Mouse (Mus musculus) mesoderm, embryonic 11.5 days (tissue): Measurements from ENCODE around the gene Cd177.
A peak's percentile ranks its signal among the peaks of the same experiment; 100 is the strongest.
"Not testable (repeated sequence)": the region's sequence is repeated elsewhere in the genome, so short reads cannot be mapped to it uniquely, and the experiment has no call there.

Source experiments
- DNase-seq: peaks from one replicate; pipeline ENCODE4 v3.0.0-alpha.2; 2012; ENCODE audit warnings: low read depth, low spot score

The Cd177 gene

DNA sequence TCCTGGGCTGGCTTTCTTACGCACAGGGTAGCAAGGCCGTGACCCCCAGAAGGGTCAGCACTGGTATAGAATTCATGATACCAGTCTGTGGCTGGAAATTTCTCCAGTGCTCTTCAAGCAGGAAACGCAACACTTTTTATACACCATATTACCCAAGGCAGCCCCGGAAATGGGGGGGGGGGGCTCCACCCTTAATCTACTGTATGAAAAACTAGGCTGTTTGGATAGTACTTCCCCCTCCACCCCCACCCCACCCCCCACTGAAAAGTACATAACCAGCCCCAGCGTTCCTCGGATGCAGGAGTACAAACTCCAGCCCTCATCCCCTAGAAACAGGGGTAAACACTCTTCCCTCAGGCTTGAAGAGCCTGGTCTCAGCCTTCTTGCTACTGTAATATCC lies at the start of gene Cd177:
Gene Cd177, minus strand, starts transcription at position 101 of the 400 bp plus-strand sequence.
- DNase-seq = no peak

DNA sequence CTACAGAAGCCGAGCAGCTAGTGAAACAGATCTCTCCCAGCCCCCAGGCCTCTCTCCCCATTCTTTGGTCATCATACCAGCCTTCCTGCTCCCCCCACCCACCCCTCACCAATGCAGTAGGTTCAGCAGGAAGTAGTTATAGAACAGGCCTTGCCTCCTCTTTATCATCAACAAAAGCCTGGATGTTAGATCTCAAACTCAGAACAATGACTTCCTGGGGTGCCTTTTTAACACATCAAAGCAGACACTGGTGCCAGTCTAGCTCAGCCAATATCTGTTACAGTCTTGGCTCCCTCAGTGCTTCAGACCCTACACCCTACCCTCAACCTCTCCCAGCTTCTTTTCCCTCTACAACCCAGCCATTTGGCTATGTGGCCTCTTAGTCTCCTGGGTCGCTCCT lies 48.9 kb upstream of the Cd177 start:
- DNase-seq = no peak

DNA sequence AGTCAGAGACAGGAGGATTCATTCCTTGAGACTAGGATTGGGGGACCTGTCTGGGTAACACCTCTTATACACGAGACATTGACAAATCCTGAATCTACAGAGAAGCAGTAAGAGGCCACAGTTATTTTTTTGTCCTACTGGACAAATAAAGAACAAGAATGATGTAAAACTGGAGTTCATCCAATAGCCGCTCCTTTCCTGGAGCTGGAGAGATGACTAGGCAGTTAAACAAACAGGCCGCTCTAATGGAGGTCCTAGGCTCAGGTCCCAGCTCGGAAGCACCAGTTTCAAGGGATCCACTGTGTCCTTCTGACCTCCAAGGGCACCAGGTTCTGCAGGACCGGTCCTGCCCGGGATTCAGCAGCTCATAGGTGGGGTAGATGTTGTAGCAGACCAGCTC lies 44.7 kb upstream of the Cd177 start:
- no peak for DNase-seq

DNA sequence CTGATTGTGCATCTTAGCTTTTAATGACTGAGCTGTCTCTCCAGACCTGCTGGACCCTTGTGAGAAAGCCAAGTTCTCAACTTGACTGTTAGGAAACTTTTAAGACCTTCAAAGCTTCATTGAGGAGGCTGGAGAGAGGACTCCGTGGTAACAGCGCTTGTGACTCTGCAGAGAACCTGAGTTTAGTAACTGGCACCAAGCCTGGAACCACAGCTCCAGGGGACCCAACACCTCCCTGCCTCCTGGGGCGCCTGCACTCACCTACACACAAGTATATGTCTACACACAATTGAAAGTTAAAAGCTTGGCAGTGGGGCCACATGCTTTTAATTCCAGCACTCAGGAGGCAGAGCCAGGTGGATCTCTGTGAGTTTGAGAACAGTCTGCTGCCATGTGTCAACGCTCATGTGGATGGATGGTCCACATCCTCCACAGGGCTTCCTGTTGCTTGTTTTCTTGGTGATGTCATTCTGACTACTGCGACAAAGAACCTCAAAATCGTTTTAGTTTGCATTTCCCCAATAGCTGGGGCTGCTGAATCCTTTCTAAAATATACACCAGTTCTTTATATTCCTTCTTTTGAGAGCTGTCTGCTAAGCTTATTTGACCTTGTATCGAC lies 42.1 kb upstream of the Cd177 start:
- DNase-seq = no peak

DNA sequence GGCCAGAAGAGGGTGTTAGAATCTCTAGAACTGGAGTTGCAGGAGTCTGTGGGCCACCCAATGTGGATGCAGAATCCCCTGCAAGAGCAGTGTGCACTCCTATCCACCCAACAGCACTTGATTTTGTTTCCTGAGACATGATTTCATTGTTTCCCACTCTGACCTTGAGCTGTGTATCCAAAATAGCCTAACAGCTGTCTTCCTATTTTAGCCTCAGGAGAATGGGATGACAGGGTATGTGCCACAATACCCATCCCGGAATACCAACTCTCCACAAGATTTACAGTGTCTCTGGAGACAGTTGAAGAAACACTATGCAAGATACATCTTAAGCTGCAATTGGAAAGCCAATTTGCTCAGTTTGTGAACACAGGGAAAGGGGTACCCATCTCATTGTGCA lies 37.8 kb upstream of the Cd177 start:
- no peak for DNase-seq

DNA sequence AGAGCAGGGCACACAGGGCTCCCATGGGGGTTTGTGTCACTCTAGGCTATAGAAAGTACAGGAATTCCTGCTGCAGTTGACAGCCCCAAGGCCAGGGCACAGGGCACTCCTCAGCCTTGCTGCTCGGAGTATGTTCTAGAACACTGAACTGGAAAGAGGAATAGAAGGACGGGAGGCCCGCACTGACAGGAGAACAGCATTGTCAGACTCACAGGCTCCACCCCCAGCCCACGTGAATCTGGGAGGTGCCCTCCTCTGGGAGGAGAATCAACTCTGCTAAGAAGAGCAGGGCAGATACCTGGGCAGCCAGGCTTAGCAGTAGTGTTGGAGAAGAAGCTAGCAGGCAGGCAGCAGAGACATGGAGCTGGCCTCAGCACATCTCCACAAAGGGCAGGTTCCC lies 16.8 kb upstream of the Cd177 start, which contains the start of gene Ceacam10:
Gene Ceacam10, plus strand, starts transcription at position 289 of the 400 bp plus-strand sequence.
- DNase-seq = not testable (repeated sequence)

DNA sequence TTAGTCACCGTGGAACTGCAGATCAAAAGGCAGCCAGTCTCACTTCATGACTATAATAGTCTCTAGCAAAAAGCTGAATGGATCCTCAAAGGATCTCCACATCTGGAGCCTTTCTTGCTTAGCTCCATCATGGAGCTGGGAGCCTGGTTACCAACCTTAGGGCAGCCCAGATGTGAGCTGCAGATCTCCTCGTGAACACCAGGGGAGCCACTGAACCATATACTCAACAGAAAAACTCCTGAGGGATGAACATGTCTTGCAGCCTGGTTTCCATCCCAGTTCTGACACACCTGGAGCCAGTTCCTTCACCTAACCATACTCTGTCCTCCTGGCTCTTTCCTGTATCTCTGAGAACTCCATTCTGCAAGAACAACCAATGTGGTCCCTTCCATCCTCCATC lies 16.0 kb upstream of the Cd177 start:
- no peak for DNase-seq

DNA sequence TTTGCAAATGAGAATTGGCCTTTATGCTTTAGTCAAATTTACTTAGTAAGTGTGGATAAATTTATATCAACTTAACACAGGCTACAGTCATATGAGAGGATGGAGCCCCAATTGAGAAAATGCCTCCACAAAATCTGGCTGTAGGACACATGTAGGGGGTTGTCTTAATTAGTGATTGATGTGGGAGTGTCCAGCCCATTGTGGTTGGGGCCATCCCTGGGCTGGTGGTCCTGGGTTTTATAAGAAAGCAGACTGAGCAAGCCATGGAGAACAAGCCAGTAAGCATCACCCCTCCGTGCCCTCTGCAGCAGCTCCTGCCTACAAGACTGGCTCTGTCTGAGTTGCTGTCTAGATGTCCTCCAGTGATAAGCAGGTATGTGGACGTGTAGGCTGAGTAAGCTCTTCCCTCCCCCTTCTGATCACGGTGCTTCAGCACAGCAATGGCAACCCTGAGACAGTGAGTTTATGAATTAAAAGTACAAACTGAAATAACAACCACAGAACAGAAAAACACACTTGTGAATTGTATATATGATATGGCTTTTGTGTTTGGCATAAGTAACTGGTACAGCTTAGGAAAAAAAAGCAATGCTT lies 13.9 kb upstream of the Cd177 start:
- no peak for DNase-seq

DNA sequence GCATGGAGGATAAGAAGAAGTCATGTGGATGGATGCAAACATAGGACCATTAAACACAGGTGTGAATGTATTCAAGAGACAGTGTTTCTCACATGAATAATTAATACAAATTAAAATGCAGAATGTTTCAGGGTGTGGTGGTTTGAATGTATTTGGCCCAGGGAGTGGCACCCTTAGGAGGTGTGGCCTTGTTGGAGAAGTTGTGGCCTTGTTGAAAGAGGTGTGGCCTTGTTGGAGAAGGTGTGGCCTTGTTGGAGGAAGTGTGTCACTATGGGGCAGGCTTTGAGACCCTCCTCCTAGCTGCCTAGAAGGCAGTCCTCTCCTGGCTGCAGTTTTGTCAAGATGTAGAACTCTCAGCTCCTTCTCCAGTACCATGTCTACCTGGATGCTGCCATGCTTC lies 11.2 kb upstream of the Cd177 start:
- no peak for DNase-seq

DNA sequence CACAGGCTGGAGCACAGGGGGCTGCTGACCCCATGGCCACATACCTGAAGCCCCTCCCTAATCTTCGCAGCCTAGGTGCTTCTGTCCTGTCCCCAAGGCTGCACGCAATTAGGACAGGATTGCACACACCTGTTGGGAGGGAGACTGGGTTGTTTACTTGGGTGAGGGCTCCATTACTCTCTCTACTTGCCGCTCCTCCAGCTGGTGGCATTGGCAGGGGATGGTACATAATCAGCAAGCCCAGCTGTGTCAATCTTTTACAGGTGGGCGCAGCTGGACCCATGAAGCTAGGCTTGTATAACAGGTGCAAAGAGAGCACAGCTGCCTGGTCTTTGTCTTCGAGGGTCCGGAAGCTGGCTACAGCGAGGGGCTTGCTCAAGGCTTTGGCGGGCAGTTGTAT lies 2.5 kb upstream of the Cd177 start:
- no peak for DNase-seq

DNA sequence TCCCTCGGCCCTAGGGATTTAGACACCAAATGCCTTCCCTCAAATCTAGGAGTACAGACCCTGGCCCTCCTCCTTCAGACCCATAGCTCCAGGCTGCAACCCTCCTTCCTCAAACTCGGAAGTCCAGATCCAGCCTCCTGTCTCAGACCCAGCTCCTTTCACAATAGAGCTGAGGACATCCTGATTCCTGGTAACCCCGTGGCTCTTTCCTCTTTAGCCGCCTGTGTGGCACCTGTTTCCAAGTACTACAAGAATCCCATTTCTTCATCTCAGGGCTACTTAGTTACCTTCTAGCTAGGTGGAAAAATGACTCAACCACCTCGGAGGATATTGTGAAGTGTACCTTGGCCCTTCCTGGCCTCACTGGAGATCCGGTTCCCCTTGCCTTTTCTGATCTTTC lies 1.1 kb upstream of the Cd177 start:
- DNase-seq = no peak

DNA sequence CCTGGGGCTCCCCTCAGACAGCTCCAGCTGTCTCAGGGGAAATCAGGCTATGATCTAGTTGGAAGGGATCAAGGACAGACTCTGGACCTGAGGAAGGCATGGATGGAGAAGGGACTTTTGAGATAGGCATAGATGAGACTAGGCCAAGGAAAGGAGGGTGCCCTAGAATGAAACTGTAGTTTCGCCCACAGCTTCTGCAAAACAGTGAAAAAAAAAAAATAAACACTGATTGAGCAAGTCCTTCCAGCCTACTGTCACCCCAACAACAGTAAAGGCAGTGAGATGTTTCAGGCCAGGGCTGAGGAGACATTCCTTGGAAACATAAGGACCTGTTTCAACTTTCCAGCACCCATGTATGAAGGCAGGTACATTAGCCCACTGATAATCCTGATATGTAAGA lies 1.6 kb downstream of the Cd177 start:
- no peak for DNase-seq

DNA sequence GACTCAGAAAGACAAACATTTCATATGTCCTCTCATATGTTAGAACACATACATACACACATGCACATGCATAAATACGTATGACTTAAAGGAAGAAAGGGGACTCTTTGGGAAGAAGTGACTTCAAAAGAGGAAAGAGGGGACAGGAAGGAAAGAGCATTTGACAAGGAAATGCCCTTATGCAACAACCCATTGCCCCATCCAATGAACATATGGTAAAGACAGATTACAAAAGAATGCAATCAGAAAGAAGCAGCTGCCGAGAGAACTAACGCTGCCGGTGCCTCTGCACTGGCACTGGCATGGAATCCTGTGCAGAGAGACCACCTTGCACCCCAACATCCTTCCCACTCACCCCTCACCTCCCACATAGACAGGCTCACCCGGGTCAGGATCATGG lies 6.6 kb downstream of the Cd177 start:
- no peak for DNase-seq

DNA sequence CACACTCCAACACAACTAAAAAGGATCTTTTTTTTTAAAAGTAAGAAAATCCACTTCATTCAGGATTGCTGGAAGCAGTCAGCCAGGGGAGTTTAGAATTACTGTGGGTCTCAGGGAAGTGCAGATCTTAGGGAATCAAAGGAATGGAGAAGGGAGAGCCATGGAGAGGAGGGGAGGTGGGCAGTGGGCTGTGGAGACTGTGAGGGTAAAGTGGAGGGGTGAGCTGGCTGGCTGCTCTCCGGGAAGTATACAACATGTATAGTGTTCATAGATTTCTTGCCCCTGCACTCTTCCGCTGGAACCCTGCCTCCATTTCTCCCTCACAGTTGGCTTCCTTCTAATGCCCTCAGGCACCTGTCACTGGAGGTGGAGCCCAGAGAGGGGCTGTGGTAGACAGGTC lies 8.5 kb downstream of the Cd177 start:
- no peak for DNase-seq

DNA sequence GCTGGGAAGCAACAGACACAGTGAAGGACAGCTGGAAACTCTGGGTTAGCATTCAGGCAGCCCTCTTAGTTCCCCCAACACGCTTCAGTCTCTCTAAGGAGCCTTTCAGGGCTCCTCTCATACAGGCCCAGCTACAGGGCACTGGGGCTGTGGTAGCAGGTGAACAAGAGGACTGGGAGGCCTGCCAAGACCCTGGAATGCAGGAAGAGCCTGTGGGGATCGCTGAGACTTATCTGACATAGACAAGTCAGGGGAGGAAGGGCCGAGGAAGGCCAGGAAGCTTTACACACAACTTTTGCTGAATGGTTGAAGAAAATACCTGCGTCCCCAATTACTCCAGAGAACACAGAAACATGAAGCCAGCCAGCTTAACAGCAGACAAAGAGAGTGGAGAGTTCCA lies 9.4 kb downstream of the Cd177 start:
- DNase-seq = no peak

DNA sequence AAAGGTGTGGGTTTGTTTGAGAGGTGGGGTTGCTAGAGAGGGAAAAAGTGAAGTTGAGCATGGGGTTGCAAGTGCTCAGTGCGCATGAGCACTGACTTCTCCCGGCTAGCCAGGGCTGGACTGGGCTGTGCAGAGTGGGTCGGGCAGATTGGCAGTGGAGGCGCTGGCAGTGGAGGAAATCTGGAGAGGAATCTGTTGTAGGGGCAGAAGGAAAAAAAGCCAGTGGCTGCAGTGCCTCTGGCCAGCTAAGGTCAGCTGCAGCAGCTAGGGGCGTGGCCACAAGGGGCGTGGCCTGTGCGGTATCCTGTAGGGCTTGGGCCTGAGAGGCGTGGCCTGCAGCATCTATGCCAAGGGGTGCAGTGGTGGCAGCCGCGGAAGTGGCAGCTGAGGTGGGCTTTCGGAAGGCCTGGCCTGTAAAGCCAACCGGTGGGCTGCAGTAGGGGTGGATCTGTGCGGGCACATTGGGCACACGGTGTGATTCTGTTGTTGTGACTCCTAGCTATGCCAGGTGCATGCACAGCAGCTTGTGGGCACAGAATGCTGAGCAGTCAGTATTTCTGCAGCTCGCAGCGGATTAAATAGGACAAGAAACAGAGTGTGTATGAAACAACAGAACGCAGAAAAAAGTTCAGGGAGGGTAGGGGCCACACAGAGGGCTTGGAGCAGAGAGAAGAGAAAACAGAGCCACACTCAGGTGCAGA lies 24.0 kb downstream of the Cd177 start:
- DNase-seq = peak; percentile 52

DNA sequence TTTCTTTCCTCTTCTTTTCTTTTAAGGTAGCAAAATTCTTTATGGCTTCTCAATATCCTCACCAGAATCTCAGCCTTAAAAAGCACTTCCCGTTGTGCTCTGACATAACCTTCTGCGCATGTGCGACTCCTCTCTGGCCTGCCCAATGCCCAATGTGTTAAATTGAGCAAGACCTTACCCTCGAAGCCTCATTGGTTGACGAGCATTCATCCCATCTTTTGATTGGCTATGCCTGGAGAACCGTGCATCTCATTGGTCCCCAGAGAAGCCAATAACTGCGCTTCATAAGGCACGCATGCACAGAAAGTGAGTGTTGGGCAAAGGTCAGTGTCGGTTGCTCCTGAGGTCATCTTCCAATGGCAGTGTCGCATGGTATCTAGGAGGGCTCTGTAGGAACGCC lies 33.3 kb downstream of the Cd177 start, which contains the start of gene Gm4763:
Gene Gm4763, minus strand, starts transcription at position 101 of the 400 bp plus-strand sequence.
- not testable (repeated sequence) for DNase-seq

DNA sequence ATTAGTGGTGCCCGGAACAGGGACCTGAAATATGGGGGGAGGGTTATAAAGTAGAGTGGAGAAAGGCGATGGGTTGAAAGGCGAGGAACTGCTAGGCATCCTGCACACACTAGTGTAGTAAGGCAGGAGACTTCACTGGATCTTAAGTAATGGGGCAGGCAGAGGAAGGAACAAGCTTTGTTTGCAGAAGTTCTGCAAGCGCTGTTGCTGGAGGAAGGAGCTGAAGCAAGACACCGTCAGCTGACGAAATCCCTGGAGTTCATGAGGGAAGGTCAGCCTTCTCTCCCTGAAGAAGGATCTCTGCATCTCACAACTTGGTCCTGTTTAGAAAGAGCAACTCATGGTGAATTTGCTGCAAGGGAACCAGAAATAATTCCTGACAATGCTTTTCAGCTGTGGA lies 45.1 kb downstream of the Cd177 start:
- no peak for DNase-seq

DNA sequence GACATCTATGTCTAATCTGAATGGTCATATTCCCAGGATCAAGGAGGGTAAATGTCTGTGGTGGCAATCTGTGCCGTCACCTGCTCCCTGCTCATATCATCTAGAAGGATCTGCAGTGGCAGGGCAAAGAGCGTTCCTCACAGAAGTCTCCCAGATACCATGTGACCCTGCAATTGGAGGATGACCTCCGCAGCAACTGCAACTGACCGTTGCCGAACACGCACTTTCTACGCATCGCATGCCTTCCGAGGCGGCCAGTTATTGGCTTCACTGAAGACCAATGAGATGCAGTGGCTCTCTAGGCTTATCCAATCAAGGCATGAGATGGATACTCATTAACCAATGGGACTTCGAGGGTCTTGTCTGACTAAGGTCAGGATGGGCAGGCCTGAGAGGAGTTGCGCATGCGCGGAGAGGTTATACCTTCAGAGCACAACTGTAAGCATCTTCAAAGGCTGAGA lies 51.2 kb downstream of the Cd177 start, which contains the start of gene BC049730:
Gene BC049730, plus strand, starts transcription at position 411 of the 461 bp plus-strand sequence.
- DNase-seq = no peak

DNA sequence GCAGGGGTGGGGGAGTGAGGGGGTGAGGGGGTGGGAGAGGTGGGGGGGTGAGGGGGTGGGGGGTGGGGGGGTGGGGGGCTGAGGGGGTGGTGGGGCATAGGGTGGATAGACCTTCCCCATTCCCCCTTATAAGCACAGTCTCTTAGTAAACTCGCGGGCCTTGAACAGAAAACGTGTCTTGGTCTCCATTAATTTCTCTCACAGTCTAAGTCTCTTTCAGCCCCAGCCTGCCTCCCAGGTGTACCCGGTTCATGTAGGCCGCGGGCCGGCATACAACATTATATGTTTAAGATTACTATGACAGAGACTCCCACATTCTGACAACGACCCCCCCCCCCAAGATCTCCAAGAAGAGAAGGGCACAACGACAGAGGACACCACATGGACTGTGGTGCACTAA lies 57.3 kb downstream of the Cd177 start:
- DNase-seq = not testable (repeated sequence)

DNA sequence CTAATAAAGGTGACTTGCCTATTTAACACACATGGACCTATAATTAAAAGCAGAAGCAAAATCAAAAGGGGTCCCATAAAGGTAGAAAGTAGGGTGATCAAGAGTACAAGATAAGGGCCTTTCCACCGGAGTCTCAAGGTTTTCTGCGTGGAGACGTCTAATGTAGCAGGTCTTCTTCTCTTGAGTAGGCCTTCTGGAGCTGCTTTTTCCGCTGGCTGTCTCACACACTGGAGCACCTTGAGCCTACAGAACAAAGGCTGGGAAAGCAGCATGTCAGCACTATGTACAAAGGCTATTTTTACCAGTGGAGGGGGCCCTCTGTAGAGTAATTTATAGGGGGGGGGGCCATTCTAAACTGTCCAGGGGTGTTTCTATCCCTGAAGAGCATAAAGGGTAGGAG lies 62.2 kb downstream of the Cd177 start:
- DNase-seq = not testable (repeated sequence)
